Mouse (Mus musculus) E14TG2a.4 (cell line): ENCODE measurements around the gene Snn.

ENCODE experiments used
- H3K27me3 ChIP-seq: 2 replicates; pipeline ENCODE4 v1.6.1; 2014; ENCODE audit warnings: low read length, control low read depth; ENCODE audit not compliant: insufficient read depth
- H3K36me3 ChIP-seq: 2 replicates; pipeline ENCODE4 v1.6.1; 2014; ENCODE audit warnings: low read length, control low read depth; ENCODE audit not compliant: insufficient read depth
- H3K4me1 ChIP-seq: replicated peaks from 2 replicates; pipeline ENCODE4 v1.6.1; 2014; ENCODE audit warnings: low read depth, low read length, control low read depth
- H3K4me3 ChIP-seq: replicated peaks from 2 replicates; pipeline ENCODE4 v1.5.1; 2014; ENCODE audit warnings: mild to moderate bottlenecking, low read length
- H3K9me3 ChIP-seq: 2 replicates; pipeline ENCODE4 v1.6.1; 2014; ENCODE audit warnings: low read length, control low read depth
- CTCF ChIP-seq: conservative IDR thresholded peaks from 2 replicates; pipeline ENCODE4 v1.5.1; 2014; ENCODE audit warnings: low read length
- NANOG ChIP-seq: IDR thresholded peaks from 2 replicates; pipeline ENCODE4 v1.6.1; 2014; ENCODE audit warnings: borderline replicate concordance, low read length, mixed read lengths
- POU5F1 ChIP-seq: IDR thresholded peaks from 2 replicates; pipeline ENCODE4 v1.6.1; 2014; ENCODE audit warnings: low read length, borderline replicate concordance

Snn gene

GRCm38 (mm10) chr16:11035790-11036431 lies 24.8 kb upstream of the Snn start:
- TF ChIP-seq CTCF, result peak; percentile 80
- no peak for TF ChIP-seq NANOG
- no peak for TF ChIP-seq POU5F1

GRCm38 (mm10) chr16:11040603-11041002 lies 20.1 kb upstream of the Snn start:
- no peaks in the 10 kb centered on the region for H3K9me3 ChIP-seq
- TF ChIP-seq POU5F1 (no peak), CTCF (no peak), NANOG (no peak)
- peaks cover 14% of the 10 kb centered on the region for H3K4me1 ChIP-seq
- H3K36me3 ChIP-seq, result no peaks in the 10 kb centered on the region
- peaks cover 30% of the 10 kb centered on the region for H3K27me3 ChIP-seq
- H3K4me3 ChIP-seq, result no peak overlapping the region

More at GRCm38 (mm10) chr16:11035790-11036431, 24.8 kb upstream of the Snn start:
- H3K36me3 ChIP-seq, result no peaks in the 10 kb centered on the region
- no peaks in the 10 kb centered on the region for H3K9me3 ChIP-seq
- H3K4me3 ChIP-seq, result no peak overlapping the region
- H3K27me3 ChIP-seq, result peaks cover 26% of the 10 kb centered on the region
- H3K4me1 ChIP-seq, result peaks cover 17% of the 10 kb centered on the region

- Histone ChIP-seq H3K27me3 (peaks cover 17% of the 10 kb centered on the region; the same call in 1 of the 2 replicates), H3K4me3 (no peak overlapping the region), H3K36me3 (no peaks in the 10 kb centered on the region), H3K9me3 (no peaks in the 10 kb centered on the region), H3K4me1 (peaks cover 5% of the 10 kb centered on the region; the same call in 1 of the 2 replicates)
- TF ChIP-seq NANOG (no peak), CTCF (no peak), POU5F1 (no peak)
These were observed 17.5 kb upstream of the Snn start for GRCm38 (mm10) chr16:11043239-11043638.

DNA sequence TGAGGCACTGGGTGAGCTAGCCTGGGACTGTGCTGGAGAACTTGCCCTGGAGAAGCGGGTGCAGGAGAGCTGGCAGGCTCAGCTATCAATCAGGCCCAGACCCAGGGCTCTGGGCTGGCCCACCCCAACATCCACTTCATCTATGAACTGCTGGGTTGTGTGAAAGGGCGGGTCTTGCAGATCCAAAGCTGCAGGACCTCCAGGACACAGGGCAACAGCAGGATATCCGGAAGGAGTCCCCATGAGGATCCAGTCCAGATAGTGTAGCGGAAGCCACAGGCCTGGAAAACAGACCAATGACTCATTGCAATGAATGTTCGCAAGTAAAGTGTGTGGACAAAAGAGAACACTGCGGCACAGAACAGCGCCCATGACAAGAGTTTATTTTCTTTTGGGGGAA lies 14.3 kb upstream of the Snn start:
- no peak overlapping the region for H3K4me3 ChIP-seq
- H3K27me3 ChIP-seq, result peaks cover 9% of the 10 kb centered on the region; the same call in 1 of the 2 replicates
- H3K4me1 ChIP-seq, result peaks cover 17% of the 10 kb centered on the region
- H3K36me3 ChIP-seq, result no peaks in the 10 kb centered on the region
- TF ChIP-seq NANOG, result no peak
- TF ChIP-seq POU5F1, result no peak
- no peak for TF ChIP-seq CTCF
- H3K9me3 ChIP-seq, result no peaks in the 10 kb centered on the region

DNA sequence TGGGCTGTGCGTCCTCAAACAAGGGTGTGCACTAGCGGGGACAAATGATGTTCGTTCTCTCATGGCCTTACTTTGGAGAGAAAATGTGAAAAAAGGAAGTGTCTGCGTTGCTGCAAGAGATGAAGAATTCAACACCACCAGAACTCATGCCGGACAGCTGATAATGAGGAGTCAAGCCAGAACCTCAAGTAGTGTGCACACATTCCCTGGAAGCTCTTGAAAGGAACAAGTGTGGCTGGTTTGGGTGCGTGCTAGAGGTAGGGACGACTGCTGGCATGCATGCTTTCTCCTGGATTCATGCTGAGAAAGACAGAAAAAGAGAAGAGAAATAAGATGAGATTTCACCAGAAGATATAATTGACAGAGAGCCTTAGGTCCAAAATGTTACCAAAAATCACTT lies 13.6 kb upstream of the Snn start:
- Histone ChIP-seq H3K9me3 (no peaks in the 10 kb centered on the region), H3K4me1 (peaks cover 19% of the 10 kb centered on the region)
- no peak for TF ChIP-seq CTCF
- no peak for TF ChIP-seq POU5F1
- no peak for TF ChIP-seq NANOG

DNA sequence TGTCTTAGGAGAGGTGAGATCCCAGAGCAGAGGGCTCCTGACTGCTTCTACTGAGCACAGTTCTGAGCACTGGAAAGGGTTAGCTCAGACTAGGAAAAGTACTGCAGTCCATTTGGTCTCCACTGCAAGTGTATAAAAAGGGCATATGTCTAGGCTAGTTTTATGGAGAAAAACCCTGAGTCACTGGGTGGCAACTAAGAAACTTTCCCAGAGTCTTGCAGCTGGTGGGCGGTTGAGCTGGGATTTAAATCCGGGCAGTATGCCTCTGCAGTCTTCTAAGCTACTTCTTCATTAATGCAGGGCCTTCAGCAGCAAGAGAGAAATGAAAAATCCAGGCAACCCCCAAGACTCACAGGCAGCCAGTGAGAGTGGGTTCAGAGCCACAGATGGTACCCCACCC lies 10.5 kb upstream of the Snn start:
- peaks cover 9% of the 10 kb centered on the region; the same call in 1 of the 2 replicates for H3K27me3 ChIP-seq
- no peaks in the 10 kb centered on the region for H3K9me3 ChIP-seq
- no peak overlapping the region for H3K4me3 ChIP-seq
- peaks cover 23% of the 10 kb centered on the region for H3K4me1 ChIP-seq
- no peaks in the 10 kb centered on the region for H3K36me3 ChIP-seq
- no peak for TF ChIP-seq POU5F1
- no peak for TF ChIP-seq NANOG
- TF ChIP-seq CTCF, result no peak

More for the DNA sequence above, 13.6 kb upstream of the Snn start:
- H3K4me3 ChIP-seq, result no peak overlapping the region
- H3K27me3 ChIP-seq, result peaks cover 9% of the 10 kb centered on the region; the same call in 1 of the 2 replicates
- H3K36me3 ChIP-seq, result no peaks in the 10 kb centered on the region

GRCm38 (mm10) chr16:11051134-11051533 lies 9.6 kb upstream of the Snn start:
- TF ChIP-seq POU5F1 (no peak), CTCF (no peak), NANOG (no peak)
- Histone ChIP-seq H3K27me3 (peaks cover 13% of the 10 kb centered on the region), H3K4me3 (no peak overlapping the region), H3K9me3 (no peaks in the 10 kb centered on the region), H3K36me3 (no peaks in the 10 kb centered on the region), H3K4me1 (peaks cover 23% of the 10 kb centered on the region)

DNA sequence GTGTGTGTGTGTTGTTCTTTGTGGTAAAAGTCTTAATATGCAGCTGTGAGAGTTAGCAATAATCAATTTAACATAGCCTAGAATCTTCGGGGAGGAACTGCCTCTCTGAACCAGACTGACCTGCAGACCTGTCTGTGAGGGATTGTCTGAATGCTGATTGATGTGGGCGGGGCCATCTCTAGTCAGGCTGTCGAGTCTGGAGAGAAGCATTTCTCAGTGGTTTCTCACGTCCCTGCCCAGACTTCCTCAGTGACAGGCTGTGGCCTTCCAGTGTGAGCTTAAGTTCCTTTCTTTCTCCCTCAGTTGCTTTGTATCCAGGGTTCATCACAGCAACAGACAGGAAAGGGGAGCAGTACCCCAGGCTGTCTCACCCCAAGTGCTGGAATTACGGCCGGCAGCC lies 6.3 kb upstream of the Snn start:
- Histone ChIP-seq H3K4me3 (no peak overlapping the region), H3K9me3 (no peaks in the 10 kb centered on the region), H3K27me3 (peaks cover 10% of the 10 kb centered on the region), H3K4me1 (peaks cover 18% of the 10 kb centered on the region), H3K36me3 (no peaks in the 10 kb centered on the region)
- TF ChIP-seq NANOG (no peak), POU5F1 (no peak), CTCF (no peak)
